Mouse (Mus musculus) lung, postnatal 0 days (tissue): Measurements from ENCODE around the gene Crygd. TPM values are rescaled to one million over a fixed set of nuclear protein-coding genes. Genes with fewer than 3 reads are reported as not detected.

Source experiments
- ATAC-seq: fragments of 200-750 bp; cut with Nextera tagmentation; 2 replicates; pipeline ENCODE4 v1.8.0; 2017; ENCODE audit warnings: moderate library complexity
- DNase-seq: peaks from one replicate; pipeline ENCODE4 v3.0.0-alpha.2; 2016; ENCODE audit warnings: low spot score
- H3K27ac ChIP-seq: fragments of 300-500 bp; sonication (generic); 2 replicates; pipeline ENCODE4 v1.5.1; 2014; ENCODE audit warnings: antibody characterized with exemption, mild to moderate bottlenecking, low read length, mixed read lengths
- H3K27me3 ChIP-seq: fragments of 300-500 bp; sonication (generic); replicated peaks from 2 replicates; pipeline ENCODE4 v1.6.1; 2014; ENCODE audit warnings: low read length, mixed read lengths; ENCODE audit not compliant: insufficient read depth
- H3K36me3 ChIP-seq: fragments of 300-500 bp; sonication (generic); 2 replicates; pipeline ENCODE4 v1.6.1; 2014; ENCODE audit warnings: low read length, mixed read lengths; ENCODE audit not compliant: insufficient read depth
- H3K4me1 ChIP-seq: fragments of 300-500 bp; sonication (generic); 2 replicates; pipeline ENCODE4 v1.6.1; 2014; ENCODE audit warnings: antibody characterized with exemption, low read depth, low read length, mixed read lengths; ENCODE audit not compliant: insufficient read depth
- H3K4me2 ChIP-seq: fragments of 300-500 bp; sonication (generic); replicated peaks from 2 replicates; pipeline ENCODE4 v1.6.1; 2014; ENCODE audit warnings: low read depth, mild to moderate bottlenecking, low read length, moderate library complexity, mixed read lengths
- H3K4me3 ChIP-seq: fragments of 300-500 bp; sonication (generic); 2 replicates; pipeline ENCODE4 v1.5.1; 2014; ENCODE audit warnings: low read depth, low read length
- H3K9ac ChIP-seq: fragments of 300-500 bp; sonication (generic); replicated peaks from 2 replicates; pipeline ENCODE4 v1.6.1; 2014; ENCODE audit warnings: low read depth, mild to moderate bottlenecking
- H3K9me3 ChIP-seq: fragments of 300-500 bp; sonication (generic); 2 replicates; pipeline ENCODE4 v1.6.1; 2016; ENCODE audit warnings: low read length, mixed read lengths
- CTCF ChIP-seq: IDR thresholded peaks from 2 replicates; pipeline ENCODE4 v1.5.1; 2016; ENCODE audit warnings: antibody characterized with exemption, mild to moderate bottlenecking
- EP300 ChIP-seq: IDR thresholded peaks from 2 replicates; pipeline ENCODE4 v1.6.1; 2016; ENCODE audit warnings: antibody characterized with exemption, mild to moderate bottlenecking, control low read depth
- WGBS: fragments of 180-500 bp; shearing (Covaris S2); extraction: QIAGEN DNeasy Blood & Tissue Kit; methylation state at CpG from one replicate; pipeline ENCODE4 v1.1.7; 2014; 5-methylcytosine and 5-hydroxymethylcytosine counted together
- polyA plus RNA-seq: library from polyadenylated mRNA; unstranded; fragments of >200 nt; fragmentation: Nextera tagmentation; extraction: Ambion mirVana; gene quantifications from 2 replicates; pipeline ENCODE4 v1.2.1, GENCODE M21; 2015

Crygd gene
- polyA plus RNA-seq, 1 experiment from 2014 or later: not detected

DNA sequence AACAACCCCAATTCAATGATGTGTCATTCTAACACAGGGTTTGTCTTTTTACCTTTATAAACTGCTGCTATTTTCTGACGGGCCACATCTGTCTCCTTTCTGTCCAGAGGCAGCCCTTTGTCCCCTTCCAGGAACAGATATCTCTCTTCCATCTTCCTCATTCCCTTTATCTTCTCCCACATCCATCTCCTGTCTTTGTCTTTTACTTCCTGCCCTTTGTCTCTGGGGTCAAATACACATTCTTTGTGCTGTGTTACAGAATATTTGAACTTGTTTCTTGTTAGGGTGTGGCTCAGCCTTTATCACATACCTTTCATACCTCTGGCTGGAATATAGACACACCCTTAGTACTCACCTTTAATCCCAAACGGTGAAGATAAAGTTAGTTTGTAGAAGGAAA lies 25.7 kb downstream of the Crygd start:
- Histone ChIP-seq H3K27me3 (no peaks in the 10 kb centered on the region), H3K9me3 (no peaks in the 10 kb centered on the region), H3K4me2 (no peak overlapping the region), H3K4me3 (no peak overlapping the region), H3K9ac (no peak overlapping the region), H3K4me1 (no peaks in the 10 kb centered on the region), H3K36me3 (no peaks in the 10 kb centered on the region), H3K27ac (no peak overlapping the region)
- DNase-seq (no peak), ATAC-seq (no peak)
- 27% methylated on average over 2 of the region's 2 CpGs for WGBS
- TF ChIP-seq EP300: no peak
- no peak for TF ChIP-seq CTCF

DNA sequence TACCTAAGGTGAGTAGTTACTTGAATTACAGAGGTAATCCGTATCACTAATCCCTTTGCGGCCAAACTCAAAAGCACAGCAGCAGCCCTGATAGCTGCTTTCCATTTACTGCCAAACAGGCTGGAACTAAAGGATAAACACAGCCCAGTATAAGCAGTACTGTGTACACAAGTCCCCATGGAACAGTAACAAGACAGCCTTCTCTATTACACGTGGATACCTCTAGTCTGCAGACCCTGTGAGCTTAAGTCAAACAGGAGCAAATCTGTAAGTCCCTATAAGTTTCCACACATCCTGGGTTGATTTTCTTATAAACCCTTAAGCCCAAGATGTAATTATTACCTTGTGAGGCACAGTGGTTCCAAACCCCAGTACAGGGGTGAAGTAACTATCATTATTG lies 27.7 kb downstream of the Crygd start:
- H3K27me3 ChIP-seq: no peaks in the 10 kb centered on the region
- no peaks in the 10 kb centered on the region for H3K9me3 ChIP-seq
- H3K9ac ChIP-seq: no peak overlapping the region
- H3K4me1 ChIP-seq: no peaks in the 10 kb centered on the region
- ATAC-seq (no peak), DNase-seq (no peak)
- no peak overlapping the region for H3K27ac ChIP-seq
- TF ChIP-seq CTCF: no peak
- TF ChIP-seq EP300: no peak
- no peak overlapping the region for H3K4me2 ChIP-seq
- H3K36me3 ChIP-seq: no peaks in the 10 kb centered on the region
- WGBS: 29% methylated on average over 3 of the region's 3 CpGs
- no peak overlapping the region for H3K4me3 ChIP-seq

DNA sequence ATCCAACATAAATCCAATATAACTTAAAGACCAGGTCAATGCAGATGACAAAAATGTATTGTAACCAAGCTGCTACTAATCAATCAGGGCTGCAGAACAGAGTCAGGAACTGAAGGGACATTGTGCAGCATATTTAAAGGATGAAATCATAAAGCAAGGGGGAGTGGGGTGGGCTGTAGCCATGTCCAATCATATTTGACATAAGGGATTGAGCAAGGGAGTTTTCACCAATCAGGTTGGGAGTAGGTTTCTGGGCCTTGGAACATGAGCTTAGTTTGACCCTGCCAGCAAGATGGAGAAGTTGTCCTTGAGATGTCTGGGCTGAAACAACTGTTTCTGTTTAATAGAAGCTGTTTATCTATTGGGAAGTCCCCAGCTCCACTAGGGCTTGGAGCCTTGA lies 30.6 kb downstream of the Crygd start, which contains the start of gene Akr1cl:
TSS of gene Akr1cl (minus strand) at position 119 of the 400 bp plus-strand sequence.
- Histone ChIP-seq H3K4me2 (no peak within 1 kb of the TSS), H3K27me3 (no peaks in the 10 kb centered on the region), H3K9ac (no peak within 1 kb of the TSS), H3K4me3 (no peak within 1 kb of the TSS), H3K27ac (no peak within 1 kb of the TSS), H3K4me1 (no peaks in the 10 kb centered on the region), H3K36me3 (no peaks in the 10 kb centered on the region), H3K9me3 (no peaks in the 10 kb centered on the region)
- DNase-seq: peak; percentile 10
- no peak for TF ChIP-seq CTCF
- TF ChIP-seq EP300: no peak
- ATAC-seq: peak; percentile 14; the same call in 1 of the 2 replicates

DNA sequence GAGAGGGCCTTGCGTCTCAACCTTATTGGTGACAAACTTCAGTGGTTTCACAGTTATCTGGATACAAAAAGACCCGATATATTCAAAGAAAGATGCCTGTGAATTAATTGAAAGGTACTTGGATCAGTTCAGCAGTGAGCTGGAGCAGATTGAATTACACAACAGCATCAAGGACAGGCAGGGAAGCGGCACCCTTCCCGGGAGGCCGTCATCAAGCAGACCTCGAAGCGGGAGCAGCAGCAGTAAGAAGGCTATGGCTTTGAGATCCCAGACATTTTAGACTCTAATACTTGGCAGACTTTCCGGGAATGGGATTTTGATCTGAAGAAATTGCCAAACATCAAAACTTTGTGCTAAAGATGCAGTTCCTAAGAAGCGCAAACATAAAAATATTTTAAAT lies 35.0 kb downstream of the Crygd start:
- H3K27ac ChIP-seq: no peak overlapping the region
- 68% methylated on average over 9 of the region's 9 CpGs for WGBS
- DNase-seq: no peak
- TF ChIP-seq CTCF (no peak), EP300 (no peak)
- ATAC-seq: no peak
- no peak overlapping the region for H3K4me2 ChIP-seq
- H3K4me3 ChIP-seq: no peak overlapping the region
- H3K9me3 ChIP-seq: no peaks in the 10 kb centered on the region
- H3K36me3 ChIP-seq: no peaks in the 10 kb centered on the region
- H3K9ac ChIP-seq: no peak overlapping the region
- H3K27me3 ChIP-seq: no peaks in the 10 kb centered on the region
- H3K4me1 ChIP-seq: no peaks in the 10 kb centered on the region

DNA sequence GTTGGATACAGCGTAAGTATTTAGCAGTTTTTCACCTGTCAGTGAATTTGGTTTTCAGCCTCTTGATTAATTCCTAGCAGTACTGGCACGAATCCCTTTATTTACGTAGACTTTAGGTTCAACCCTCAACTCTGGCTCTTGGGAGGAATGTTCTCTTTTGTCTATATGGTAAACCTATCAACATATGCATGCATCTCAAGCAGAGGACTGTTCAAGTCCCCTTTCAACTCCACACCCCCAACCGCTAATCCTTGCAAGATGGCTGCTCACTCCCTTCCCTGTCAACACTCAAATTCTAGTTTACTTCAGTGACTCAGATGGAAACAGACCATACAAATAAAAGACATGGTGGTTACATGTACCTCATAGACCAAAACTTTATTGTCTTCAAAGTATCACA lies 50.5 kb downstream of the Crygd start:
- H3K9ac ChIP-seq: no peak overlapping the region
- H3K4me2 ChIP-seq: no peak overlapping the region
- H3K9me3 ChIP-seq: no peaks in the 10 kb centered on the region
- H3K27ac ChIP-seq: no peak overlapping the region
- no peaks in the 10 kb centered on the region for H3K36me3 ChIP-seq
- 68% methylated on average over 4 of the region's 4 CpGs for WGBS
- H3K4me1 ChIP-seq: no peaks in the 10 kb centered on the region
- ATAC-seq (no peak), DNase-seq (no peak)
- TF ChIP-seq CTCF (no peak), EP300 (no peak)
- H3K4me3 ChIP-seq: no peak overlapping the region
- no peaks in the 10 kb centered on the region for H3K27me3 ChIP-seq

Other genes starting within 250 kb of the Crygd start
- 4.7 and 5.8 TPM in 2 replicates for gene Plekhm3, start 106.6 kb downstream of the Crygd start, polyA plus RNA-seq
- not detected in 2 replicates for gene Akr1cl, start 30.7 kb downstream of the Crygd start, polyA plus RNA-seq
- gene Cryge, start 12.3 kb downstream of the Crygd start, polyA plus RNA-seq: not detected in 2 replicates
- gene Crygc, start 10.2 kb upstream of the Crygd start, polyA plus RNA-seq: not detected in 2 replicates
- not detected in 2 replicates for gene Crygb, start 18.8 kb upstream of the Crygd start, polyA plus RNA-seq
- gene Cryga, start 39.9 kb upstream of the Crygd start, polyA plus RNA-seq: not detected in 2 replicates
- gene Gm28845, start 56.1 kb upstream of the Crygd start, polyA plus RNA-seq: not detected in 2 replicates
- 0.10 TPM in 1 of 2 replicates, not detected in the other for gene D630023F18Rik, start 59.8 kb upstream of the Crygd start, polyA plus RNA-seq
- 141 and 143 TPM in 2 replicates for gene Idh1, start 123.0 kb upstream of the Crygd start, polyA plus RNA-seq
- 6.4 and 6.9 TPM in 2 replicates for gene Pikfyve, start 123.2 kb upstream of the Crygd start, polyA plus RNA-seq
- gene Pth2r, start 218.6 kb upstream of the Crygd start, polyA plus RNA-seq: not detected in 2 replicates